Mouse (Mus musculus) testis, postnatal 14 days (tissue): Measurements from ENCODE around the gene Eya2.
"Not testable (repeated sequence)": the region's sequence is repeated elsewhere in the genome, so short reads cannot be mapped to it uniquely, and the experiment has no call there.

ENCODE experiments used
- DNase-seq: peaks from one replicate; pipeline ENCODE4 v3.0.0; 2021; ENCODE audit warnings: low spot score

Gene Eya2

GRCm38 (mm10) chr2:165594907-165595675, at the start of gene Eya2:
Eya2 (plus strand) TSS chr2:165595032.
- no peak for DNase-seq

- no peak for DNase-seq
Observed at GRCm38 (mm10) chr2:165545687-165546086, 49.1 kb upstream of the Eya2 start.

GRCm38 (mm10) chr2:165546341-165546740, 48.5 kb upstream of the Eya2 start:
- DNase-seq = no peak

GRCm38 (mm10) chr2:165547410-165547809, 47.4 kb upstream of the Eya2 start:
- DNase-seq = peak; percentile 97

- no peak for DNase-seq
Observed at GRCm38 (mm10) chr2:165548627-165549026, 46.2 kb upstream of the Eya2 start.

GRCm38 (mm10) chr2:165550410-165550809, 44.4 kb upstream of the Eya2 start:
- not testable (repeated sequence) for DNase-seq

GRCm38 (mm10) chr2:165554066-165554465, 40.8 kb upstream of the Eya2 start:
- no peak for DNase-seq

GRCm38 (mm10) chr2:165557278-165557677, 37.6 kb upstream of the Eya2 start:
- no peak for DNase-seq

GRCm38 (mm10) chr2:165558916-165559315, 35.9 kb upstream of the Eya2 start:
- DNase-seq = no peak

- no peak for DNase-seq
Observed at GRCm38 (mm10) chr2:165559506-165560235, 35.2 kb upstream of the Eya2 start.

- no peak for DNase-seq
Observed at GRCm38 (mm10) chr2:165561861-165562260, 33.0 kb upstream of the Eya2 start.

GRCm38 (mm10) chr2:165563298-165564058, 31.4 kb upstream of the Eya2 start:
- DNase-seq = no peak

GRCm38 (mm10) chr2:165564101-165564500, 30.7 kb upstream of the Eya2 start:
- no peak for DNase-seq

GRCm38 (mm10) chr2:165564620-165565019, 30.2 kb upstream of the Eya2 start:
- no peak for DNase-seq

- DNase-seq = no peak
Observed at GRCm38 (mm10) chr2:165566898-165567297, 27.9 kb upstream of the Eya2 start.

- DNase-seq = no peak
Observed at GRCm38 (mm10) chr2:165567820-165568219, 27.0 kb upstream of the Eya2 start.

GRCm38 (mm10) chr2:165568911-165569310, 25.9 kb upstream of the Eya2 start:
- DNase-seq = no peak

- DNase-seq = no peak
Observed at GRCm38 (mm10) chr2:165571216-165571778, 23.5 kb upstream of the Eya2 start.

GRCm38 (mm10) chr2:165583044-165583443, 11.8 kb upstream of the Eya2 start:
- DNase-seq = no peak

GRCm38 (mm10) chr2:165583518-165583917, 11.3 kb upstream of the Eya2 start:
- DNase-seq = no peak

GRCm38 (mm10) chr2:165584563-165584962, 10.3 kb upstream of the Eya2 start:
- no peak for DNase-seq

- no peak for DNase-seq
Observed at GRCm38 (mm10) chr2:165590742-165591141, 4.1 kb upstream of the Eya2 start.
